Mouse (Mus musculus): ENCODE results near the gene Plxdc2. TPM values are rescaled to one million over a fixed set of nuclear protein-coding genes. Genes with fewer than 3 reads are reported as not detected.

Gene Plxdc2
- polyA plus RNA-seq, 1 experiment from 2014 or later, result 36.4 TPM

GRCm38 (mm10) chr2:16607792-16608586, 251.9 kb downstream of the Plxdc2 start:
- peak; percentile 67 for ATAC-seq (ENCODE audit: low read depth)
- H3K4me2 ChIP-seq (ENCODE audit: low read depth, low read length), result no peak overlapping the region
- 29% methylated on average over 3 of the region's 3 CpGs for WGBS
- H3K27ac ChIP-seq (replicated peaks; ENCODE audit: low read depth, low read length), result no peak overlapping the region
- H3K4me1 ChIP-seq (ENCODE audit: control insufficient read depth, insufficient read depth, low read length), result peaks cover 11% of the 10 kb centered on the region
- no peak overlapping the region for H3K4me3 ChIP-seq (ENCODE audit: low read depth, low read length)
- no peaks in the 10 kb centered on the region for H3K36me3 ChIP-seq (ENCODE audit: control insufficient read depth, insufficient read depth, low read length)
- no peak overlapping the region for H3K9ac ChIP-seq (ENCODE audit: low read depth, low read length)
- peak; percentile 70 for DNase-seq (ENCODE audit: low spot score)
- peaks cover 8% of the 10 kb centered on the region; the same call in 1 of the 2 replicates for H3K9me3 ChIP-seq (ENCODE audit: control insufficient read depth, low read length)
- no peaks in the 10 kb centered on the region for H3K27me3 ChIP-seq (replicated peaks; ENCODE audit: control insufficient read depth, insufficient read depth, low read length)

DNA sequence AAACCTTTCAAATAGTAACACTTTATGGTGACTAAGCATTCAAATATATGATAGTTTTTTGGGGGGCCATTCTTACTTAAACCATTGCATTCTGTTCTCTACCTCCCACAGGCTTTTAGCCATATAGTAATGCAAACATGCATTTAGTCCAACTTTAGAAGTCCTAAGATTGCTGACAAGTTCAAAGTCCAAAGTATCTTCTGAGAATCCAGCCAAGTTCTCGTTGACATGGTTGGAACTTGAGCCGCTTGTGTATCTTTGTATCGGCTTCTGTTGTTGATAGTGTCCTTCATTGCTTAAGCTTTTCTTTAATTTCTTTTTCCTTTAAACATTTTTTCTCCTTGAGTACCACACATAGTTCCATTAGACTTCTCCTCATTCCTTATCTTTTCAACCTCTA, 286.0 kb downstream of the Plxdc2 start:
- Histone ChIP-seq H3K36me3 (ENCODE audit: control insufficient read depth, insufficient read depth, low read length) (no peaks in the 10 kb centered on the region), H3K27ac (replicated peaks; ENCODE audit: low read depth, low read length) (no peak overlapping the region), H3K9me3 (ENCODE audit: control insufficient read depth, low read length) (no peaks in the 10 kb centered on the region), H3K9ac (ENCODE audit: low read depth, low read length) (no peak overlapping the region), H3K27me3 (replicated peaks; ENCODE audit: control insufficient read depth, insufficient read depth, low read length) (no peaks in the 10 kb centered on the region), H3K4me2 (ENCODE audit: low read depth, low read length) (no peak overlapping the region), H3K4me1 (ENCODE audit: control insufficient read depth, insufficient read depth, low read length) (no peaks in the 10 kb centered on the region), H3K4me3 (ENCODE audit: low read depth, low read length) (no peak overlapping the region)
- WGBS, result 95% methylated on average over 3 of the region's 3 CpGs
- ATAC-seq (ENCODE audit: low read depth) (no peak), DNase-seq (ENCODE audit: low spot score) (no peak)

DNA sequence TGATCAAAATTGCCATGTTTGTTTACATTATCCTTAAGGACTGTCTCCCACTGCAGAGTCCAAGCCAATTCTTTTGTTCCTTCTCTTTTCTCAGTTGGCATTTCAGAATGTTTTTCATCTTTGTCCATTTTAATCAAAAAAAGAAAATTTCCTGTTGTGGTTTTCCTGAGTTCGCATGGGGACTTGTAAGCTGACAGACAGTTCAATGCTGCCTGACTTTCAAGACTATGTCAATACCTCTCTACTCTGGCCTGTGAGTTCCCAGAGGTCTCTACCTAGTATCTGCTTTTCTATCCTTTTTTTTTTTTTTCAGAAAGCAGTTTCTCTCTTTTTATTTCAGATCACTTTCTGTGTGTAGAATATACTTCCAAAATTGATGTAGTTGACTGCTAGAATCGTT, 295.6 kb downstream of the Plxdc2 start:
- H3K4me1 ChIP-seq (ENCODE audit: control insufficient read depth, insufficient read depth, low read length), result no peaks in the 10 kb centered on the region
- no peaks in the 10 kb centered on the region for H3K27me3 ChIP-seq (replicated peaks; ENCODE audit: control insufficient read depth, insufficient read depth, low read length)
- WGBS, result 81% methylated on average over 2 of the region's 2 CpGs

DNA sequence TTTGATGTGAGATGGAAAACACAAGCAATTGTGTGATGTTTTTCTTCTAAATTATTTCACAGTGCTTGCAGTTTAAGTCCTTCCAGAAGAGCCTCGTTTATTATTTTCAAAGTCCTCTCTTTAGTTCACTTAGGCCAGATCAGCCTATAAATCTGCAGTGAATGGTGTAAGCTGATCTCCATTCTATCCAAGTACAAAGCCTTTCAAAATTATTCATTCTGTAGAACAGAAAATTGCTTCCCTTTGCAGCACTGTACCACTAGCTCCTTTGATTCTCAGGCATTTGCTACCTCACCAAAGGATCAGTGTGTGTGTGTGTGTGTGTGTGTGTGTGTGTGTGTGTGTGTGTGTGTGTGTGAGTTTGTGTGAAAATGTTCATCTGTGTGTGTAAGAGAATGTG, 308.4 kb downstream of the Plxdc2 start:
- ATAC-seq (ENCODE audit: low read depth), result no peak
- DNase-seq (ENCODE audit: low spot score), result no peak
- 29% methylated on average over 1 of the region's 1 CpGs for WGBS
- Histone ChIP-seq H3K4me2 (ENCODE audit: low read depth, low read length) (no peak overlapping the region), H3K9me3 (ENCODE audit: control insufficient read depth, low read length) (no peaks in the 10 kb centered on the region), H3K9ac (ENCODE audit: low read depth, low read length) (no peak overlapping the region), H3K27me3 (replicated peaks; ENCODE audit: control insufficient read depth, insufficient read depth, low read length) (no peaks in the 10 kb centered on the region), H3K4me3 (ENCODE audit: low read depth, low read length) (no peak overlapping the region), H3K36me3 (ENCODE audit: control insufficient read depth, insufficient read depth, low read length) (no peaks in the 10 kb centered on the region), H3K27ac (replicated peaks; ENCODE audit: low read depth, low read length) (no peak overlapping the region), H3K4me1 (ENCODE audit: control insufficient read depth, insufficient read depth, low read length) (no peaks in the 10 kb centered on the region)

More for the DNA sequence above, 295.6 kb downstream of the Plxdc2 start:
- no peaks in the 10 kb centered on the region for H3K36me3 ChIP-seq (ENCODE audit: control insufficient read depth, insufficient read depth, low read length)
- H3K27ac ChIP-seq (replicated peaks; ENCODE audit: low read depth, low read length), result no peak overlapping the region
- no peak overlapping the region for H3K9ac ChIP-seq (ENCODE audit: low read depth, low read length)
- no peaks in the 10 kb centered on the region for H3K9me3 ChIP-seq (ENCODE audit: control insufficient read depth, low read length)
- ATAC-seq (ENCODE audit: low read depth) (no peak), DNase-seq (ENCODE audit: low spot score) (no peak)
- no peak overlapping the region for H3K4me3 ChIP-seq (ENCODE audit: low read depth, low read length)
- no peak overlapping the region for H3K4me2 ChIP-seq (ENCODE audit: low read depth, low read length)

DNA sequence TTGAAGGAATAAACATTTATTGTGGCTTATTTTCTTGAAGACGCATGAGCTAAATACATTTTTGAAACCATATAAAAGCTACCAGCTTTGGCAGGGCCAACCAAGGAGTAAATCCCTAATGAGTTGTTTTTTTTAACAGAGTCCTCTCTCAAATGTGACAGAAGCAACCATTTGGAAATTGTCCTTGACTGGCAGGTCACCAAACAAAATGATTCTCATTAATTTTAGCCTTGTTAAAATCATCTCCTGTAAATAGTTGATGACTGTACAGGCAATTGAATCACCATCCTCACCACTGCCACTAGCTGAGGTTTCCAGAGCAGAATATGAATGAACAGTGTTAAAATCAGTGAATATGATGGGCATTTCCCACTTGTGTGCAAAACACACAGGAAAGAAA, 312.3 kb downstream of the Plxdc2 start:
- no peak overlapping the region for H3K9ac ChIP-seq (ENCODE audit: low read depth, low read length)
- no peak overlapping the region for H3K4me2 ChIP-seq (ENCODE audit: low read depth, low read length)
- H3K4me3 ChIP-seq (ENCODE audit: low read depth, low read length), result no peak overlapping the region
- no peaks in the 10 kb centered on the region for H3K36me3 ChIP-seq (ENCODE audit: control insufficient read depth, insufficient read depth, low read length)
- WGBS, result 91% methylated on average over 1 of the region's 1 CpGs
- no peaks in the 10 kb centered on the region for H3K9me3 ChIP-seq (ENCODE audit: control insufficient read depth, low read length)
- H3K27me3 ChIP-seq (replicated peaks; ENCODE audit: control insufficient read depth, insufficient read depth, low read length), result no peaks in the 10 kb centered on the region
- no peak overlapping the region for H3K27ac ChIP-seq (replicated peaks; ENCODE audit: low read depth, low read length)
- DNase-seq (ENCODE audit: low spot score), result no peak
- no peak for ATAC-seq (ENCODE audit: low read depth)
- H3K4me1 ChIP-seq (ENCODE audit: control insufficient read depth, insufficient read depth, low read length), result no peaks in the 10 kb centered on the region

DNA sequence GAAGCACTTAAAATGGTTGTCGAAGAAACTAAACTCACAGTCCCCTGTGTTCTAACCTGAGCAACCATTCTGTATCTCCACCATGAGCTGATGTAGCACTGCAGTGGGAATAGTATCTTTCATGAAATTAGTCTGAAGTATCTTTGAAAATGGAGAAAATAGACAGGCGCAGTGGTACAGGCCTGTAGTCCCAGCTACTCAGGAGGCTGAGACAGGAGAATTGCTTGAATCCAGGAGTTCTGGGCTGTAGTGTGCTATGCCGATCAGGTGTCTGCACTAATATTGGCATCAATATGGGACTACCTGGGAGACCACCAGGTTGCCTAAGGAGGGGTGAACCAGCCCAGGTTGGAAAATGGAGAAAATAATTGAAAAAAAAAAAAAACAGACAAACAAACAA, 326.8 kb downstream of the Plxdc2 start:
- Histone ChIP-seq H3K9ac (ENCODE audit: low read depth, low read length) (no peak overlapping the region), H3K4me3 (ENCODE audit: low read depth, low read length) (no peak overlapping the region), H3K4me1 (ENCODE audit: control insufficient read depth, insufficient read depth, low read length) (no peaks in the 10 kb centered on the region), H3K36me3 (ENCODE audit: control insufficient read depth, insufficient read depth, low read length) (no peaks in the 10 kb centered on the region), H3K4me2 (ENCODE audit: low read depth, low read length) (no peak overlapping the region), H3K9me3 (ENCODE audit: control insufficient read depth, low read length) (no peaks in the 10 kb centered on the region), H3K27ac (replicated peaks; ENCODE audit: low read depth, low read length) (no peak overlapping the region), H3K27me3 (replicated peaks; ENCODE audit: control insufficient read depth, insufficient read depth, low read length) (no peaks in the 10 kb centered on the region)
- no peak for ATAC-seq (ENCODE audit: low read depth)
- 96% methylated on average over 3 of the region's 3 CpGs for WGBS
- no peak for DNase-seq (ENCODE audit: low spot score)

DNA sequence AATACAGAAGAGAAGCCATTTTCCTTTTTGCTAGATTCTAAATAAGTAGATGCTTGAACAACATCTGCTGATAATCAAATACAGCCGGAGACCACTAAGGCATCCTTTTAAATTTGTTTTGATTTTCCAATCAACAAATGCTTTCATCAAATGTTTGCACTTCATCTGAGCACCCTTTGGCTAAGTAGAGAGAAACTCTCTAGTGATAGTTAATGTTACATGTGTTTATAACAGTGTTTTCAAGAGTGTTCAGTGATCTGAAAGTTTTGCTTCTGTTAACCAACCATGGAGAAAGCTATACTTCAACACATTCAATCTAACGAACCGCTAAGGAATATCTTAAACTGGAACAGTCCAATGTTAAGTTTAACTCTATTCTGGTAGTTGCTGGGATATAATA, 327.6 kb downstream of the Plxdc2 start:
- Histone ChIP-seq H3K9ac (ENCODE audit: low read depth, low read length) (no peak overlapping the region), H3K27me3 (replicated peaks; ENCODE audit: control insufficient read depth, insufficient read depth, low read length) (no peaks in the 10 kb centered on the region), H3K27ac (replicated peaks; ENCODE audit: low read depth, low read length) (no peak overlapping the region), H3K36me3 (ENCODE audit: control insufficient read depth, insufficient read depth, low read length) (no peaks in the 10 kb centered on the region), H3K4me1 (ENCODE audit: control insufficient read depth, insufficient read depth, low read length) (no peaks in the 10 kb centered on the region), H3K4me2 (ENCODE audit: low read depth, low read length) (no peak overlapping the region), H3K4me3 (ENCODE audit: low read depth, low read length) (no peak overlapping the region), H3K9me3 (ENCODE audit: control insufficient read depth, low read length) (no peaks in the 10 kb centered on the region)
- DNase-seq (ENCODE audit: low spot score) (peak; percentile 13), ATAC-seq (ENCODE audit: low read depth) (no peak)
- 54% methylated on average over 3 of the region's 3 CpGs for WGBS

GRCm38 (mm10) chr2:16684529-16684928, 328.4 kb downstream of the Plxdc2 start:
- H3K9me3 ChIP-seq (ENCODE audit: control insufficient read depth, low read length), result no peaks in the 10 kb centered on the region
- H3K27ac ChIP-seq (replicated peaks; ENCODE audit: low read depth, low read length), result no peak overlapping the region
- no peak overlapping the region for H3K4me2 ChIP-seq (ENCODE audit: low read depth, low read length)
- ATAC-seq (ENCODE audit: low read depth) (no peak), DNase-seq (ENCODE audit: low spot score) (no peak)
- 79% methylated on average over 1 of the region's 1 CpGs for WGBS
- H3K4me1 ChIP-seq (ENCODE audit: control insufficient read depth, insufficient read depth, low read length), result no peaks in the 10 kb centered on the region
- no peaks in the 10 kb centered on the region for H3K36me3 ChIP-seq (ENCODE audit: control insufficient read depth, insufficient read depth, low read length)
- H3K27me3 ChIP-seq (replicated peaks; ENCODE audit: control insufficient read depth, insufficient read depth, low read length), result no peaks in the 10 kb centered on the region
- H3K9ac ChIP-seq (ENCODE audit: low read depth, low read length), result no peak overlapping the region
- no peak overlapping the region for H3K4me3 ChIP-seq (ENCODE audit: low read depth, low read length)

GRCm38 (mm10) chr2:16696390-16696789, 340.3 kb downstream of the Plxdc2 start:
- Histone ChIP-seq H3K4me2 (ENCODE audit: low read depth, low read length) (no peak overlapping the region), H3K27ac (replicated peaks; ENCODE audit: low read depth, low read length) (no peak overlapping the region), H3K9me3 (ENCODE audit: control insufficient read depth, low read length) (no peaks in the 10 kb centered on the region), H3K4me3 (ENCODE audit: low read depth, low read length) (no peak overlapping the region), H3K36me3 (ENCODE audit: control insufficient read depth, insufficient read depth, low read length) (no peaks in the 10 kb centered on the region), H3K27me3 (replicated peaks; ENCODE audit: control insufficient read depth, insufficient read depth, low read length) (no peaks in the 10 kb centered on the region), H3K9ac (ENCODE audit: low read depth, low read length) (no peak overlapping the region), H3K4me1 (ENCODE audit: control insufficient read depth, insufficient read depth, low read length) (no peaks in the 10 kb centered on the region)
- 43% methylated on average over 2 of the region's 2 CpGs for WGBS
- ATAC-seq (ENCODE audit: low read depth) (no peak), DNase-seq (ENCODE audit: low spot score) (no peak)

Data from embryonic facial prominence, embryonic 14.5 days (tissue).